Mouse (Mus musculus): ENCODE measurements around the gene Gtf2ird1.
"Not testable (repeated sequence)": the region's sequence is repeated elsewhere in the genome, so short reads cannot be mapped to it uniquely, and the experiment has no call there.

Gtf2ird1 gene

GRCm38 (mm10) chr5:134409606-134410306 lies 46.8 kb downstream of the Gtf2ird1 start:
- no peak for DNase-seq (ENCODE audit: low spot score)

GRCm38 (mm10) chr5:134408119-134408518 lies 48.4 kb downstream of the Gtf2ird1 start:
- no peak for DNase-seq (ENCODE audit: low spot score)

GRCm38 (mm10) chr5:134401841-134402240 lies 54.7 kb downstream of the Gtf2ird1 start:
- no peak for DNase-seq (ENCODE audit: low spot score)

GRCm38 (mm10) chr5:134397434-134398163 lies 58.9 kb downstream of the Gtf2ird1 start:
- DNase-seq (ENCODE audit: low spot score): no peak

- no peak for DNase-seq (ENCODE audit: low spot score)
Observed at GRCm38 (mm10) chr5:134396519-134396918, 60.0 kb downstream of the Gtf2ird1 start.

GRCm38 (mm10) chr5:134394624-134395023 lies 61.9 kb downstream of the Gtf2ird1 start:
- DNase-seq (ENCODE audit: low spot score): no peak

- no peak for DNase-seq (ENCODE audit: low spot score)
Observed at GRCm38 (mm10) chr5:134393624-134394023, 62.9 kb downstream of the Gtf2ird1 start.

GRCm38 (mm10) chr5:134385106-134385505 lies 71.4 kb downstream of the Gtf2ird1 start:
- DNase-seq (ENCODE audit: low spot score): peak; percentile 64

GRCm38 (mm10) chr5:134375256-134375655 lies 81.3 kb downstream of the Gtf2ird1 start:
- no peak for DNase-seq (ENCODE audit: low spot score)

- no peak for DNase-seq (ENCODE audit: low spot score)
Observed at GRCm38 (mm10) chr5:134374546-134374945, 82.0 kb downstream of the Gtf2ird1 start.

- DNase-seq (ENCODE audit: low spot score): no peak
Observed at GRCm38 (mm10) chr5:134373912-134374488, 82.5 kb downstream of the Gtf2ird1 start.

- no peak for DNase-seq (ENCODE audit: low spot score)
Observed at GRCm38 (mm10) chr5:134372926-134373658, 83.4 kb downstream of the Gtf2ird1 start.

- no peak for DNase-seq (ENCODE audit: low spot score)
Observed at GRCm38 (mm10) chr5:134371511-134372289, 84.8 kb downstream of the Gtf2ird1 start.

GRCm38 (mm10) chr5:134370831-134371230 lies 85.7 kb downstream of the Gtf2ird1 start:
- DNase-seq (ENCODE audit: low spot score): no peak

- no peak for DNase-seq (ENCODE audit: low spot score)
Observed at GRCm38 (mm10) chr5:134359101-134359500, 97.4 kb downstream of the Gtf2ird1 start.

GRCm38 (mm10) chr5:134355372-134355771 lies 101.1 kb downstream of the Gtf2ird1 start:
- DNase-seq (ENCODE audit: low spot score): not testable (repeated sequence)

GRCm38 (mm10) chr5:134353117-134353516 lies 103.4 kb downstream of the Gtf2ird1 start:
- DNase-seq (ENCODE audit: low spot score): no peak

GRCm38 (mm10) chr5:134352527-134353001 lies 104.0 kb downstream of the Gtf2ird1 start:
- DNase-seq (ENCODE audit: low spot score): no peak

GRCm38 (mm10) chr5:134350660-134351059 lies 105.9 kb downstream of the Gtf2ird1 start:
- peak; percentile 37 for DNase-seq (ENCODE audit: low spot score)

- no peak for DNase-seq (ENCODE audit: low spot score)
Observed at GRCm38 (mm10) chr5:134347066-134347465, 109.5 kb downstream of the Gtf2ird1 start.

GRCm38 (mm10) chr5:134345449-134345848 lies 111.1 kb downstream of the Gtf2ird1 start:
- no peak for DNase-seq (ENCODE audit: low spot score)
